Mouse (Mus musculus): Measurements from ENCODE around the gene Cct5. TPM values are rescaled to one million over a fixed set of nuclear protein-coding genes. Genes with fewer than 3 reads are reported as not detected.

Gene Cct5
- total and polyA plus RNA-seq, 3 experiments: 396 to 1,184 (median 798) TPM

- H3K9me3 ChIP-seq (replicated peaks; ENCODE audit: insufficient read depth, low read length): no peaks in the 10 kb centered on the region
- no peak overlapping the region for H3K27ac ChIP-seq (ENCODE audit: control insufficient read depth, low read depth, low read length)
- H3K9ac ChIP-seq (ENCODE audit: control insufficient read depth, low read depth, low read length, poor library complexity, severe bottlenecking): no peak overlapping the region
- H3K27me3 ChIP-seq (ENCODE audit: control insufficient read depth in 1 of 2, insufficient read depth in 2 of 2, low read length in 2 of 2): no peaks in the 10 kb centered on the region
- H3K4me1 ChIP-seq (ENCODE audit: control insufficient read depth in 1 of 2, insufficient read depth in 2 of 2, low read length in 2 of 2): peaks cover 1 to 15% of the 10 kb centered on the region in 2 experiments
- H3K36me3 ChIP-seq (ENCODE audit: control insufficient read depth in 1 of 2, insufficient read depth in 2 of 2, low read length in 2 of 2): peaks cover 0 to 4% of the 10 kb centered on the region in 2 experiments; a peak in 2 of 4 replicates
- no peaks in the 10 kb centered on the region for H3K79me2 ChIP-seq (ENCODE audit: control insufficient read depth, insufficient read depth, low read length, poor library complexity)
- no peak for TF ChIP-seq CTCF (IDR thresholded peaks at IDR 0.05 in 2 of 3, conservative IDR thresholded peaks at IDR 0.05 in 1 of 3; ENCODE audit: control insufficient read depth in 1 of 3, insufficient read depth in 1 of 3, low read depth in 2 of 3, low read length in 3 of 3, poor library complexity in 1 of 3, severe bottlenecking in 1 of 3)
- no peak for TF ChIP-seq BHLHE40 (IDR thresholded peaks at IDR 0.05; ENCODE audit: borderline replicate concordance, low read depth, low read length)
- TF ChIP-seq CHD2 (IDR thresholded peaks at IDR 0.05; ENCODE audit: low read length): no peak
- no peak for TF ChIP-seq POLR2AphosphoS5 (IDR thresholded peaks at IDR 0.05; ENCODE audit: borderline replicate concordance, low read depth, low read length)
- TF ChIP-seq USF2 (IDR thresholded peaks at IDR 0.05; ENCODE audit: borderline replicate concordance in 1 of 2, insufficient read depth in 1 of 2, low read depth in 1 of 2, low read length in 2 of 2): no peak
- TF ChIP-seq NELFE (IDR thresholded peaks at IDR 0.05; ENCODE audit: low read depth, low read length): no peak
- TF ChIP-seq ELF1 (IDR thresholded peaks at IDR 0.05; ENCODE audit: low read depth, low read length): no peak
- no peak for TF ChIP-seq SMC3 (IDR thresholded peaks at IDR 0.05; ENCODE audit: low read depth, low read length)
- no peak for TF ChIP-seq CHD1 (IDR thresholded peaks at IDR 0.05; ENCODE audit: low read depth, low read length)
- no peak for TF ChIP-seq MXI1 (IDR thresholded peaks at IDR 0.05; ENCODE audit: low read depth, low read length)
- TF ChIP-seq RCOR1 (IDR thresholded peaks at IDR 0.05; ENCODE audit: low read depth, low read length): no peak
- TF ChIP-seq TCF12 (IDR thresholded peaks at IDR 0.05; ENCODE audit: low read depth, low read length): no peak
- TF ChIP-seq MAZ (IDR thresholded peaks at IDR 0.05; ENCODE audit: low read depth, low read length): no peak
- DNase-seq (ENCODE audit: low read depth, low spot score): no peak
- no peak overlapping the region for H3K4me3 ChIP-seq (ENCODE audit: control insufficient read depth in 1 of 2, insufficient read depth in 1 of 2, low read depth in 2 of 2, low read length in 2 of 2)
These were observed 34.2 kb downstream of the Cct5 start for GRCm38 (mm10) chr15:31567431-31567830.

GRCm38 (mm10) chr15:31565786-31566185 lies 35.8 kb downstream of the Cct5 start:
- H3K9me3 ChIP-seq (replicated peaks; ENCODE audit: insufficient read depth, low read length): no peaks in the 10 kb centered on the region
- H3K79me2 ChIP-seq (ENCODE audit: control insufficient read depth, insufficient read depth, low read length, poor library complexity): no peaks in the 10 kb centered on the region
- no peak for DNase-seq (ENCODE audit: low read depth, low spot score)
- H3K36me3 ChIP-seq (ENCODE audit: control insufficient read depth in 1 of 2, insufficient read depth in 2 of 2, low read length in 2 of 2): peaks cover 0 to 2% of the 10 kb centered on the region in 2 experiments; a peak in 1 of 4 replicates
- no peak for TF ChIP-seq RCOR1 (IDR thresholded peaks at IDR 0.05; ENCODE audit: low read depth, low read length)
- TF ChIP-seq MYC (IDR thresholded peaks at IDR 0.05; ENCODE audit: low read depth, low read length): no peak
- no peak for TF ChIP-seq JUND (IDR thresholded peaks at IDR 0.05; ENCODE audit: low read depth, low read length)
- no peak for TF ChIP-seq ZMIZ1 (IDR thresholded peaks at IDR 0.05; ENCODE audit: low read depth, low read length)
- TF ChIP-seq CTCF (IDR thresholded peaks at IDR 0.05 in 2 of 3, conservative IDR thresholded peaks at IDR 0.05 in 1 of 3; ENCODE audit: control insufficient read depth in 1 of 3, insufficient read depth in 1 of 3, low read depth in 2 of 3, low read length in 3 of 3, poor library complexity in 1 of 3, severe bottlenecking in 1 of 3): no peak
- TF ChIP-seq POLR2AphosphoS2 (IDR thresholded peaks at IDR 0.05; ENCODE audit: low read length): no peak
- no peak for TF ChIP-seq POLR2A (IDR thresholded peaks at IDR 0.05; ENCODE audit: control insufficient read depth in 1 of 2, insufficient read depth in 1 of 2, low read depth in 1 of 2, low read length in 2 of 2, poor library complexity in 1 of 2)
- no peak for TF ChIP-seq USF2 (IDR thresholded peaks at IDR 0.05; ENCODE audit: borderline replicate concordance in 1 of 2, insufficient read depth in 1 of 2, low read depth in 1 of 2, low read length in 2 of 2)
- no peak for TF ChIP-seq MYB (IDR thresholded peaks at IDR 0.05; ENCODE audit: low read depth, low read length)
- no peak for TF ChIP-seq NELFE (IDR thresholded peaks at IDR 0.05; ENCODE audit: low read depth, low read length)
- no peak overlapping the region for H3K4me3 ChIP-seq (ENCODE audit: control insufficient read depth in 1 of 2, insufficient read depth in 1 of 2, low read depth in 2 of 2, low read length in 2 of 2)
- no peak overlapping the region for H3K9ac ChIP-seq (ENCODE audit: control insufficient read depth, low read depth, low read length, poor library complexity, severe bottlenecking)
- no peak overlapping the region for H3K27ac ChIP-seq (ENCODE audit: control insufficient read depth, low read depth, low read length)
- peaks cover 0 to 9% of the 10 kb centered on the region in 2 experiments; a peak in 2 of 4 replicates for H3K4me1 ChIP-seq (ENCODE audit: control insufficient read depth in 1 of 2, insufficient read depth in 2 of 2, low read length in 2 of 2)
- no peaks in the 10 kb centered on the region for H3K27me3 ChIP-seq (ENCODE audit: control insufficient read depth in 1 of 2, insufficient read depth in 2 of 2, low read length in 2 of 2)

Data from MEL (cell line).